Mouse (Mus musculus): Measurements from ENCODE around the gene Fam83g.
"Not testable (repeated sequence)": the region's sequence is repeated elsewhere in the genome, so short reads cannot be mapped to it uniquely, and the experiment has no call there.

DNA sequence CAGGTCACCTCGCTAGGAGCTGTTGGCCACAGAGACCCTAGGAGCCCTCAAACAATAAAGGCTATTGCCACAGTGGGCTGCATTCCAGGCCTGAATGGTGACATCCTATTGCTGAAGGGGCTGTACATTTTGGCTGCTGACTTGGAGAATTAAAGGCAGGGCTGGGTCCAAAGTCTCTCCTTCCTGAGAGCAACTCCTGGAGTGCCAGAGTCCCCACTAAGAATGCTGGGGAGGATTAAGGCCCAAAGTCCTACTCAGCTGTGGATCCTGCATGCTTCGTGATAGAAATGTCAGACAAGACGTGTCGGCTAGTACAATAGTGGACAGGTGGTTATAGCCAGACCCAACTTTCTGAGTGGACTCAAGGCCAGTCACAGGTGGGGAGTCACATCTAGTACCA lies 47.6 kb upstream of the Fam83g start:
- not testable (repeated sequence) for TF ChIP-seq CTCF (IDR thresholded peaks at IDR 0.05; ENCODE audit: low read depth, low read length); POLR2A (IDR thresholded peaks at IDR 0.05; ENCODE audit: borderline replicate concordance, low read depth, low read length)
